Mouse (Mus musculus) embryonic facial prominence, embryonic 12.5 days (tissue): Measurements from ENCODE around the gene Tex19.2. TPM values are rescaled to one million over a fixed set of nuclear protein-coding genes. Genes with fewer than 3 reads are reported as not detected.

Experiments used
- ATAC-seq: fragments of 200-750 bp; cut with Nextera tagmentation; 2 replicates; pipeline ENCODE4 v1.8.0; 2017; ENCODE audit not compliant: insufficient number of reproducible peaks, insufficient read depth, low FRiP score, low TSS enrichment
- H3K27ac ChIP-seq: fragments of 300-500 bp; sonication (generic); 2 replicates; pipeline ENCODE4 v1.5.1; 2016; ENCODE audit warnings: mild to moderate bottlenecking
- H3K27me3 ChIP-seq: fragments of 300-500 bp; sonication (generic); 2 replicates; pipeline ENCODE4 v1.6.1; 2016; ENCODE audit warnings: mild to moderate bottlenecking, moderate library complexity
- H3K36me3 ChIP-seq: fragments of 300-500 bp; sonication (generic); 2 replicates; pipeline ENCODE4 v1.6.1; 2016; ENCODE audit warnings: mild to moderate bottlenecking
- H3K4me1 ChIP-seq: fragments of 300-500 bp; sonication (generic); 2 replicates; pipeline ENCODE4 v1.6.1; 2016
- H3K4me2 ChIP-seq: fragments of 300-500 bp; sonication (generic); replicated peaks from 2 replicates; pipeline ENCODE4 v1.6.1; 2016; ENCODE audit warnings: mild to moderate bottlenecking, moderate library complexity
- H3K4me3 ChIP-seq: fragments of 300-500 bp; sonication (generic); 2 replicates; pipeline ENCODE4 v1.5.1; 2016; ENCODE audit warnings: mild to moderate bottlenecking
- H3K9ac ChIP-seq: fragments of 300-500 bp; sonication (generic); 2 replicates; pipeline ENCODE4 v1.6.1; 2016; ENCODE audit warnings: mild to moderate bottlenecking, moderate library complexity
- H3K9me3 ChIP-seq: fragments of 300-500 bp; sonication (generic); 2 replicates; pipeline ENCODE4 v1.6.1; 2016; ENCODE audit warnings: mild to moderate bottlenecking, moderate library complexity
- WGBS: fragments of 180-500 bp; shearing (Covaris S2); methylation state at CpG from one replicate; pipeline ENCODE4 v1.1.7; 2016; 5-methylcytosine and 5-hydroxymethylcytosine counted together
- polyA plus RNA-seq: library from polyadenylated mRNA; unstranded; fragments of >200 nt; fragmentation: Nextera tagmentation; extraction: Ambion mirVana; gene quantifications from 2 replicates; pipeline ENCODE4 v1.2.1, GENCODE M21; 2016

Gene Tex19.2
- polyA plus RNA-seq, 1 experiment from 2014 or later: 0.08 TPM

DNA sequence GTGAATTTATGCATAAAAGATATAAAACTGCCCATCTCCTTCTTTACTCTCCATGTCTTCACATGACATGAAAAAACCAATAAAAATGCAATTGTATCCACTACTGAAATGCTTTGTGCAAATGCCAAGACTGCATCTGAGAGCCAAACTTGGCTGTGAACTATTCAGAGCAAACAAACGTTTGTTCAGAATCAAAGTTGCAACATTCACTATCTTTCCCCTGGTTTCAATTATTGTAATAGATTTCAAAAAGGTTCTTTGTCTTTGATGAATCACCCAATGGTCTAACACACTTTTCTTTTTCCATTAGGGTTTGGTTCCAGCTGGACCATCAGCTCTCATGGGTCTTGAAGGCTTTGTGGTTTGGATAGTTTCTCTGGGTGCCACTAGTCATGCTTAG, 11.1 kb upstream of the Tex19.2 start:
- Histone ChIP-seq H3K4me1 (no peaks in the 10 kb centered on the region), H3K27me3 (no peaks in the 10 kb centered on the region), H3K9me3 (no peaks in the 10 kb centered on the region), H3K4me2 (no peak overlapping the region), H3K36me3 (no peaks in the 10 kb centered on the region), H3K27ac (no peak overlapping the region), H3K4me3 (no peak overlapping the region), H3K9ac (no peak overlapping the region)
- ATAC-seq: no peak
- 57% methylated on average over 1 of the region's 1 CpGs for WGBS

DNA sequence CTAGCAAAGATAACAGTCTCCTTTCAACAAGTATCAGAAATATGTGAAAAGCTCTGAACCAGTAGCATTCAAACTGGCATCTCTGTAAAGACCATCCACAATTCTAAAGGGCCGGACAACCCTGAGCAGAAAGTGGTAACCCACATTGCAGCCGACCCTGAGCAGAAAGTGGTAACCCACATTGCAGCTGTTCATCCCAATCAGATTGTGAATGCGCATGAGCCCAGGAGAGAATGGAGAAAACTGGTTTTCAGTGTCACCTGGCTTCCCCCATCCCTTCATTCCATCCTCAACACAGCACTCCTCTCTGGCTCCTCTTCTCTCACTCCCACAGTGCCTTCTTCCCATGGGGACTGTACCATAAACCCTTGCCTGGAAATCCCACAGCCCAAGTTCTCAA, 9.0 kb upstream of the Tex19.2 start:
- Histone ChIP-seq H3K36me3 (no peaks in the 10 kb centered on the region), H3K27me3 (no peaks in the 10 kb centered on the region), H3K9me3 (no peaks in the 10 kb centered on the region), H3K4me2 (no peak overlapping the region), H3K4me1 (no peaks in the 10 kb centered on the region), H3K9ac (no peak overlapping the region), H3K27ac (no peak overlapping the region), H3K4me3 (no peak overlapping the region)
- WGBS: 84% methylated on average over 3 of the region's 3 CpGs
- ATAC-seq: no peak

DNA sequence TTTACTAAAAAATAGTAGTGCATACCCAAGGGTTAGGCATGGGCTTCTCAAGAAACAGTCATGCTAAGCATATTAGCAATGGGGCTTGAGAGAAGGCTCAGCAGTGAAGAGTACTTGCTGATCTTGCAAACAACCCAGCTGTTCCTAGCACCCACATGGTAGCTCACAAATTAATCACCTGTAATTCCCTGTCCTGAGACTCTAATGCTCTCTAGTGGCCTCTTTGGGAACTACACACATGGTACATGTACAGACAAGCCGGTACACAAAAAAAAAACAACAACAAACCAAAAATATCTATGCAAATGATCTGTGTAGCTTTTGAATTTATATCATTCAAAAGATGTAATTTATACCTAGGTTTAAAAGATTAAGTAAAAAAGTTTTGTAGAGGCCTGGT, 7.9 kb upstream of the Tex19.2 start:
- no peaks in the 10 kb centered on the region for H3K36me3 ChIP-seq
- ATAC-seq: no peak
- no peak overlapping the region for H3K9ac ChIP-seq
- no peak overlapping the region for H3K4me3 ChIP-seq
- no peak overlapping the region for H3K27ac ChIP-seq
- H3K27me3 ChIP-seq: no peaks in the 10 kb centered on the region
- 82% methylated on average over 1 of the region's 1 CpGs for WGBS
- H3K9me3 ChIP-seq: no peaks in the 10 kb centered on the region
- no peaks in the 10 kb centered on the region for H3K4me1 ChIP-seq
- no peak overlapping the region for H3K4me2 ChIP-seq

DNA sequence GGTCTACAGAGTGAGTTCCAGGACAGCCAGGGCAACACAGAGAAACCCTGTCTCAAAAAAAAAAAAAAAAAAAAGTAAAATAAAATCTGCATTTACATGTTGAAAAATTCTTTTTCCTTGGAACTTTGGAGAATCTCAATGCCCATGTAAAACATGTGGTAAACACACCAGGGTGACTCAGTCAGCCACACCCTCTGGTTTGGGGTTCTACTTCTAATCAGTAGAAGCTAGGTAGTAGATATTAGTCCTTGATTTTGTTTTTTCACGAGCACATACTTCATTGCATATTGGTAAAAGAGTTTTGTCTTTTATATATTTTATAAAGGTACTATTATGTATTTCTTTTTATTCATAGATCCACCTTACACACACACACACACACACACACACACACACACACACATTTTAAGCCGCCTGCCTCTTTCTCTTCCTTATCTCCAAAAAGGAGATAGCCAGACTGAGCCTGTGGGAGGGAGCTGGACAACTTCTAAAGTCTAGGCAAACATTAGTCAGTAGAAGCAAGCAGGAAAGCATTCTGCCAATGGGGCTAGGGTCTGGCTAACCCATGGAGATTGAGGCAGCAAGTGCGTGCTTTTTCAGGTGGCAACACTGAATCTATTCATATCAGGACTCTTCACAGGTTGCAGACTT, 7.2 kb upstream of the Tex19.2 start:
- Histone ChIP-seq H3K27ac (no peak overlapping the region), H3K27me3 (no peaks in the 10 kb centered on the region), H3K9ac (no peak overlapping the region), H3K9me3 (no peaks in the 10 kb centered on the region), H3K4me2 (no peak overlapping the region), H3K4me1 (no peaks in the 10 kb centered on the region), H3K36me3 (no peaks in the 10 kb centered on the region), H3K4me3 (no peak overlapping the region)
- 91% methylated on average over 3 of the region's 3 CpGs for WGBS
- ATAC-seq: no peak

DNA sequence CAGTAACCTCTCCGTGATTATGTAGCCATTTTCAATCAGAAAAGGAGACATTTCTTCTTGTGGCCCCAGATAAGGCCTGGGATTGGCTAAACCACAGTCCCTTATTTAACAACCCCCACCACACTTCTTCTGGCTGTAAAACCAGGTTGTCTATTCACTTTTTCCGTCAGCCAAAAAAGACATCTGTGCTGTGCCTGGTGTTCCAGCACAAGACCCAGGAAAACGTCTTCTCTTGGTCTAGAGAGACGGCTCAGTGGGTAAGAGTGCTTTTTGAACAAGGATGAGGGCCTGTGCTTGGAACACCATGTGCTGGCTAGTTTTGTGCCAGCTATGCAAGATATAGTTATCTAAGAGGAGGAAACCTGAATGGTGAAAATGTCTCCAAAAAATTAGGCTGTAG, 5.0 kb upstream of the Tex19.2 start:
- WGBS: 87% methylated on average over 4 of the region's 4 CpGs
- no peaks in the 10 kb centered on the region for H3K9me3 ChIP-seq
- no peak overlapping the region for H3K4me2 ChIP-seq
- H3K36me3 ChIP-seq: no peaks in the 10 kb centered on the region
- H3K9ac ChIP-seq: no peak overlapping the region
- no peak overlapping the region for H3K27ac ChIP-seq
- no peaks in the 10 kb centered on the region for H3K27me3 ChIP-seq
- ATAC-seq: no peak
- no peaks in the 10 kb centered on the region for H3K4me1 ChIP-seq
- no peak overlapping the region for H3K4me3 ChIP-seq

DNA sequence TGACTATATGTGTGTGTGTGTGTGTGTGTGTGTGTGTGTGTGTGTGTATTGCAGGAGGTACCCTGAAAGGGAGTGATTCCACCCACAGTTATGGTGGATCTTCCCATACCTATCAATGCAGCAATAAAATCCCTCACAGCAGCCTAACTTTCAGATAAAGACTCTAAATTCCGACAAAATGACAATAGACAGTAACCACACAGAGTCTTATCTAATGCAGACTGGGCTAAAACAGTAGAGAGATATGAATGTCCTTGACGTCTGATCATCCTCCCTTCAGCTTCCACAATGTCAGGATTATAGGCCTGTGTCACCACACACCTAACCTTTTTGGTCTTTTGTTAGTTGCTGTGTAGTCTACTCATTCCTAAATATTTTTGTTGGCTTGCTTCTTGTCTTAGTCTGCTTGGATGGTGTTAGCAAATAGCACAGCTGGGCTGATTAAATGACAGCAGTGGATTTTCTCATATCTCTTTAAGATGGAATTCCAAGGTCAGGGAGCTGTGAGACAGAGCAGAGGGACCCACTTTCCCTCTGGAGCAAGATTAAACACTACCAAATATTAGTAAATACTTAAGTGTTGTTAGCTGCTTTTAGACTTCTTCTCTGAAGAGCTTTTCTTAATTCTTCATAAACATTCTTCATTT, 3.7 kb upstream of the Tex19.2 start:
- no peak overlapping the region for H3K27ac ChIP-seq
- no peak overlapping the region for H3K9ac ChIP-seq
- no peak overlapping the region for H3K4me3 ChIP-seq
- no peaks in the 10 kb centered on the region for H3K27me3 ChIP-seq
- no peaks in the 10 kb centered on the region for H3K9me3 ChIP-seq
- no peak overlapping the region for H3K4me2 ChIP-seq
- H3K36me3 ChIP-seq: no peaks in the 10 kb centered on the region
- no peak for ATAC-seq
- 81% methylated on average over 2 of the region's 2 CpGs for WGBS
- no peaks in the 10 kb centered on the region for H3K4me1 ChIP-seq

DNA sequence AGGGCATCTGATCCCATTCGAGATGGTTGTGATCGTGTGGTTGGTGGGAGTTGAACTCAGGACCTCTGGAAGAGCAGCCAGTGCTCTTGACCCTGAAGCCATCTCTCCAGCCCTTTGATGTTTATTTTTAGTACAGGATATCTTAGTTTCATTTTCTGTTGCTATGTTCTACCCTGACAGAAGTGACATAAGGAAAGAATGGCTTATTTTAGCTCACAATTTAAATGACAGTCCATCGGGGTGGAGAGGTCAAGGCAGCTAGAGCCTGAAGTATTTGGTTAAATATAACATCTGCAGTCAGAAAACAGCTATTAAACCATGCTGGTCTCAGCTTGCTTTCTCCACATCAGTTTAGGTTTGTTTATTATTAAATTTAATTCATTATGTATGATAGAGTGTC, 2.7 kb upstream of the Tex19.2 start:
- no peak for ATAC-seq
- Histone ChIP-seq H3K4me2 (no peak overlapping the region), H3K4me1 (no peaks in the 10 kb centered on the region), H3K27me3 (no peaks in the 10 kb centered on the region), H3K27ac (no peak overlapping the region), H3K9me3 (no peaks in the 10 kb centered on the region), H3K9ac (no peak overlapping the region), H3K4me3 (no peak overlapping the region), H3K36me3 (no peaks in the 10 kb centered on the region)
- WGBS: 82% methylated on average over 3 of the region's 3 CpGs

DNA sequence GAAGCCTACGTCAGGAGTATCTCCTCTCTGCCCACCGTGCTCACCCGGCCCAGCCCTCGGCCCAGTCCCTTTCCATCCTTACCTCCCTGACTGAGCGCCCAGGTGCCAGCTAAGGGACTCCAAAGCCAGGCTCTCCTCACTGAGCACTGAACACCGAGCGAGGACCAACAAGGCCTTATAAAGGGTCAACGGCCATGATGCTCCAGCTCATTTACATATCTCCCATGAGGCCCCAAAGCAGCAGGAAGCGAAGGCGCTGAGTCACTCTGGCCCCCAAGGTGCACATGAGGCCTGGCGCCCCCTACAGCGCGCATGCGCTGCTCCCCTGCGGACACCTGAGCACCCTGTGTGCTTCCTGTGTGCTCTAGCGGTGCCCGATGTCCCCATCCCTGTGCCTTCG, 371 bp downstream of the Tex19.2 start:
- no peak overlapping the region for H3K27ac ChIP-seq
- 91% methylated on average over 18 of the region's 18 CpGs for WGBS
- no peaks in the 10 kb centered on the region for H3K4me1 ChIP-seq
- no peaks in the 10 kb centered on the region for H3K27me3 ChIP-seq
- no peak overlapping the region for H3K9ac ChIP-seq
- no peak overlapping the region for H3K4me2 ChIP-seq
- no peak overlapping the region for H3K4me3 ChIP-seq
- ATAC-seq: no peak
- no peaks in the 10 kb centered on the region for H3K9me3 ChIP-seq
- H3K36me3 ChIP-seq: no peaks in the 10 kb centered on the region

DNA sequence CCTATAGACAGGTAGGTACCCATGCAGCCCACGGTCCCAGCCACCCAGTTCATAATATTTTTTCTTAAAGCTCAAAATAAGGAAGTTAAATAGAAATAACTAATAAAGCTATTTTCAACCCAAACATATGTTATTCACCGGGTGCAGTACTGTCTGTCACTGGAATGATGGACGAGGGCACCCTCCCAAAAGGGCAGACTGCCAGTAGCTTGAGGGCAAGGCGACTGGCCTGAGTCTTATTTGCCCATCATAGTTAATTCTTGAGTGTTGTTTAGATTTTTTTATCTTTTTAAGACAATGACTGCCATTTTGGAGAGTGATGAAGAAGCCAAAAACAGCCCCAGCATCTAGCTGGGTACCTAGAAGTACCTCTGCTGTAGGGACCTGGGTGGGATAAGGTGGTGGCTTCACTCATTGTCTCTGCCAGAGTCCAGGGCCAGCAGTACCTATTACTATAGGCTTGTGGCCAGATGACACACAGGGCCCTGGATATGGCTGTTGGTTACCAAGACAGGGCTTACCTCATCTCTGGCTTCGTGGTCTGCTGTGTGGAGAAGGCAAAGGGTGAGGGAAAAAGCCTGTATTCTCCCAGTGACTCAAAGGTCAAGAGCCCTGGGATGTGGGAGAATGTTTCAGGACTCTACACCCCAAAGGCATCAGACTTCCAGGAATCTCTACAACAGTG, 6.2 kb downstream of the Tex19.2 start:
- Histone ChIP-seq H3K4me1 (no peaks in the 10 kb centered on the region), H3K4me3 (no peak overlapping the region), H3K36me3 (no peaks in the 10 kb centered on the region), H3K9ac (no peak overlapping the region), H3K9me3 (no peaks in the 10 kb centered on the region), H3K27ac (no peak overlapping the region), H3K4me2 (no peak overlapping the region), H3K27me3 (no peaks in the 10 kb centered on the region)
- 86% methylated on average over 5 of the region's 5 CpGs for WGBS
- ATAC-seq: no peak

DNA sequence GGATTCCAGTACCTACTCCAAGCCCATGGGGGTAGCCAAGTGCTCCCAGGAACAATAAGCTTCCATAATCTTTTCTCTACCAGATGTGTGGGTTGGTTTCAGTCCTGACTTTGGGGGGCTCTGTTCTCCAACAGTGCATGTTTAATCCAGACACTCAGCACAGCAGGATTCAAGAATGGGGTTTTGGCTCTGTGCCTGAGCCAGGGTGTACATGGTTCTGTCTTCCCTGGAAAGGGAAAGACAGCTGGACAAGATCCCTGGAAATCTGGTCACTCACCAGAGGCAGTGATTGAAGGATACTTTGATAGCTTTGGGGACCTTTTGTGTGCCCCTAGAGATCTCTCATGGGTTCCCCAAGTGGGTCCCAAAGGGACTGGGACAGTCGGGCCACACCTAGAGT, 6.9 kb downstream of the Tex19.2 start:
- H3K27ac ChIP-seq: no peak overlapping the region
- H3K36me3 ChIP-seq: no peaks in the 10 kb centered on the region
- no peak for ATAC-seq
- no peak overlapping the region for H3K9ac ChIP-seq
- no peaks in the 10 kb centered on the region for H3K9me3 ChIP-seq
- no peaks in the 10 kb centered on the region for H3K27me3 ChIP-seq
- 78% methylated on average over 1 of the region's 1 CpGs for WGBS
- no peak overlapping the region for H3K4me3 ChIP-seq
- H3K4me1 ChIP-seq: no peaks in the 10 kb centered on the region
- no peak overlapping the region for H3K4me2 ChIP-seq

DNA sequence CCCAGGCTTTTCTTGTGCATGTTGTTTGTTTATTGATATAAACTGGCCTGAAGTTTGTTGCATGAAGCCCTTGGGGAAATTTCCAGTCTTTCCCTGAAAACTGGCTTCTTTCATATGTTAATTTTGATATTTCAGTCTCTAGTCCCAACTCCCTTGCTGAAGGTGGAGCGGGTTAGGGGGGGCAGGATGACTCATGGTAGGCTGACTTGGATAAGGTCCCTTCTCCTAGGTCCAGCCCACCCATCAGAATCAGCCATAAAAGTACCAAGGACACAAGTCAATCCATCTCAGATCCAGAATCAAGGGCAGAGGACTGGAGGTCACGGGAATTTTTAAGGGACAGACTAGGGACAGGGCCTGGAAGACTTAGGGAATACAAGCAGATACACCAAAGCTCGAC, 7.4 kb downstream of the Tex19.2 start:
- Histone ChIP-seq H3K27me3 (no peaks in the 10 kb centered on the region), H3K4me3 (no peak overlapping the region), H3K27ac (no peak overlapping the region), H3K4me1 (no peaks in the 10 kb centered on the region), H3K9me3 (no peaks in the 10 kb centered on the region), H3K36me3 (no peaks in the 10 kb centered on the region), H3K9ac (no peak overlapping the region), H3K4me2 (no peak overlapping the region)
- 86% methylated on average over 3 of the region's 3 CpGs for WGBS
- no peak for ATAC-seq

DNA sequence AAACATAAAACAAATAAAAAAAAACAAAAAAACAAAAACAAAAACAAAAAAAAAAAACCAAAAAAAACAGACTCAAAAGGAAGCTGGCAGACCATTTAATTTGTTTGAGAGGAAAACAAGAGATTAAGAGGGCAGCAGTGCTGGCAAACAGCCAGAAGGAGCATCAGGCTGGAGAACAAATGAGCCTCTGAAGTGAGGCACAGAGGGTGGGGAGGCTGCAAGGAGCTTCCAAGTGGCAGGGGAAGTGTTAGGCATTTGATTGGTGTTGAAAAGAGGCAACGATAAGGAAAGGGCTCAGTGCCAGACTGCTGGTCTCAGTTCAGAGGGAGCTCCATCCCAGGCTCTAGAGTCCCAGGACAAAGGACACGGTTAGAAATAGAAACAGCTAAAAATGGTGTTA, 8.5 kb downstream of the Tex19.2 start:
- no peaks in the 10 kb centered on the region for H3K27me3 ChIP-seq
- H3K4me3 ChIP-seq: no peak overlapping the region
- ATAC-seq: no peak
- no peaks in the 10 kb centered on the region for H3K36me3 ChIP-seq
- no peak overlapping the region for H3K9ac ChIP-seq
- no peaks in the 10 kb centered on the region for H3K9me3 ChIP-seq
- no peak overlapping the region for H3K27ac ChIP-seq
- H3K4me2 ChIP-seq: no peak overlapping the region
- no peaks in the 10 kb centered on the region for H3K4me1 ChIP-seq
- 25% methylated on average over 2 of the region's 2 CpGs for WGBS
